Mouse (Mus musculus): ENCODE results near the gene Olfr1510. TPM values are rescaled to one million over a fixed set of nuclear protein-coding genes. Genes with fewer than 3 reads are reported as not detected.

The Olfr1510 gene
- polyA plus RNA-seq, 1 experiment from 2014 or later = not detected

GRCm38 (mm10) chr14:52368741-52369140 lies 45.4 kb downstream of the Olfr1510 start:
- 81% methylated on average over 3 of the region's 3 CpGs for WGBS
- Histone ChIP-seq H3K27ac (ENCODE audit: low read length) (no peak overlapping the region), H3K9ac (replicated peaks; ENCODE audit: low read depth, low read length) (no peak overlapping the region), H3K27me3 (replicated peaks; ENCODE audit: control insufficient read depth, insufficient read depth, low read length) (no peaks in the 10 kb centered on the region), H3K4me2 (ENCODE audit: low read length) (no peak overlapping the region), H3K4me3 (replicated peaks; ENCODE audit: low read length) (no peak overlapping the region), H3K4me1 (replicated peaks; ENCODE audit: control insufficient read depth, insufficient read depth, low read length) (no peaks in the 10 kb centered on the region), H3K36me3 (ENCODE audit: control insufficient read depth, insufficient read depth) (no peaks in the 10 kb centered on the region), H3K9me3 (ENCODE audit: control insufficient read depth, low read length) (no peaks in the 10 kb centered on the region)
- no peak for ATAC-seq

Other genes with a start within 250 kb of the Olfr1510 start
- 55.8 and 67.3 TPM in 2 replicates for gene Supt16, start 217.0 kb downstream of the Olfr1510 start, polyA plus RNA-seq (2015; fragmentation: Nextera tagmentation; extraction: Ambion mirVana)
- 37.4 and 42.4 TPM in 2 replicates for gene Chd8, start 156.6 kb downstream of the Olfr1510 start, polyA plus RNA-seq (2015; fragmentation: Nextera tagmentation; extraction: Ambion mirVana)
- gene Tox4, start 135.2 kb downstream of the Olfr1510 start, polyA plus RNA-seq (2015; fragmentation: Nextera tagmentation; extraction: Ambion mirVana) = 52.1 and 60.2 TPM in 2 replicates
- 54.9 and 56.8 TPM in 2 replicates for gene Rab2b, start 134.8 kb downstream of the Olfr1510 start, polyA plus RNA-seq (2015; fragmentation: Nextera tagmentation; extraction: Ambion mirVana)
- 53.3 and 55.7 TPM in 2 replicates for gene Mettl3, start 109.2 kb downstream of the Olfr1510 start, polyA plus RNA-seq (2015; fragmentation: Nextera tagmentation; extraction: Ambion mirVana)
- 31.0 and 34.7 TPM in 2 replicates for gene Sall2, start 85.6 kb downstream of the Olfr1510 start, polyA plus RNA-seq (2015; fragmentation: Nextera tagmentation; extraction: Ambion mirVana)
- gene Olfr1513, start 58.0 kb downstream of the Olfr1510 start, polyA plus RNA-seq (2015; fragmentation: Nextera tagmentation; extraction: Ambion mirVana) = not detected in 2 replicates
- gene Olfr1512, start 35.2 kb downstream of the Olfr1510 start, polyA plus RNA-seq (2015; fragmentation: Nextera tagmentation; extraction: Ambion mirVana) = not detected in 2 replicates
- gene Olfr1511, start 17.0 kb downstream of the Olfr1510 start, polyA plus RNA-seq (2015; fragmentation: Nextera tagmentation; extraction: Ambion mirVana) = not detected in 2 replicates
- not detected in 2 replicates for gene Olfr1509, start 28.6 kb upstream of the Olfr1510 start, polyA plus RNA-seq (2015; fragmentation: Nextera tagmentation; extraction: Ambion mirVana)
- not detected in 2 replicates for gene Olfr1508, start 53.1 kb upstream of the Olfr1510 start, polyA plus RNA-seq (2015; fragmentation: Nextera tagmentation; extraction: Ambion mirVana)
- not detected in 2 replicates for gene Olfr1507, start 81.4 kb upstream of the Olfr1510 start, polyA plus RNA-seq (2015; fragmentation: Nextera tagmentation; extraction: Ambion mirVana)

Measured in forebrain, embryonic 16.5 days (tissue).